Mouse (Mus musculus) adipocyte (in vitro differentiated cells): ENCODE measurements around the gene B3galt1.

Source experiments
- DNase-seq: peaks from one replicate; pipeline ENCODE4 v3.0.0-alpha.2; 2016; ENCODE audit warnings: low spot score

The B3galt1 gene

DNA sequence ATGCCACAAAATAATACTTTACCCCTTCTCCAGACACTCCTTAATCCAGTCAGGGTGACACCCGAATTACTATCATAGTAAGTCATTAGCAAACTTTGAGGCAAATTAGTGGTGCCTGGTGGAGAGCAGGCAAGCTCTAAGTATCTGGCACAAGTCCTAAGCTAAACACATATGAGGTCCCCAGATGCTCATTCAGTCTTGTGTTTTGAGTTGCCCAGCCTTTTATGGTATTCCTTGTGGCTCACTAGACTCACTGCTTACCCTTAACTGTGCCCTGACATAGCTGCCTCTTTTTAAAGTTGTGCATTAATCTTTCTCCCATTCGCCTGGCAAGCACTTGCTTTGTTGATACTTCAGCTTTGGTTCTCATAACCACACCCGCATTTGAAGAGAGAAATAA lies 382.7 kb downstream of the B3galt1 start:
- DNase-seq: no peak

GRCm38 (mm10) chr2:67956182-67956581 lies 390.5 kb downstream of the B3galt1 start:
- no peak for DNase-seq

- DNase-seq: peak; percentile 4
Measured at GRCm38 (mm10) chr2:67957561-67957960, 391.9 kb downstream of the B3galt1 start.

DNA sequence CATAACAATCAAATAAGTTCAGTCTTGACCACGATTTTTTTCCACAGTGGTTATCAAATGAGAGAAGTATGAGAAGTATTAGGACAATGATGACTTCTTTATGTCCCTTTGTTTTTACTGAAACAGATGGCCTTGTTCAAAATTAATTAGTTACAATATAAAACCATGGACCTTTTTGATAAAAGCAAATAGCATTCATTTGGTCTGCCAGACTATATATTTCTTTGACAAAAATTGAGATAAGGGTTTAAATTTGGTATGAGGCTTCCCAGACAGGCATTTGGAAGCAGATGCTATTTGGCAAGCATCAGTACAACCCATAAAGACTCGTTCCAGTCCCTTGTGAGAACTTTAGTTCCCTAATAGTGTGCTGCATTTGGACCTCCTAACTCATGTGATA lies 395.0 kb downstream of the B3galt1 start:
- DNase-seq: no peak

- DNase-seq: no peak
Measured at GRCm38 (mm10) chr2:67968812-67969211, 403.1 kb downstream of the B3galt1 start.

GRCm38 (mm10) chr2:67971091-67971490 lies 405.4 kb downstream of the B3galt1 start:
- DNase-seq: no peak

GRCm38 (mm10) chr2:67971576-67971975 lies 405.9 kb downstream of the B3galt1 start:
- no peak for DNase-seq

GRCm38 (mm10) chr2:67975764-67976163 lies 410.1 kb downstream of the B3galt1 start:
- DNase-seq: no peak

DNA sequence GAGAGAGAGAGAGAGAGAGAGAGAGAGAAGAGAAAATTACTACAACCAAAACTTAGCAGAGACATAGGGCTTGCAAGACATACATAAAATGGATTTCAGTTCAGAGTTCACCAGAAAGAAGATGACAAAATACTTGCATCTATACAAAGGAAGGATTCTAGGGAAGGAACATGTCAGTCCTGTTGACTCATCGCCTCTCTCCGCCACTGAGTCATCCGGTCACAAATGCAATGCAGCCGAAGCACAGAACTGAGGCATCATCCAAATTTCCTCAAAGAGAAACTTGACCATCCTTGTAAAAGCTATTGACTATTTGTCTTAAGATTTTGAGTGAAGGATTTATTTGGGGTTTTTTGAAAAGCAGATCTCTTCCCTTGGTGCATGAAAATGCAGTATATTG lies 410.8 kb downstream of the B3galt1 start:
- DNase-seq: no peak

- DNase-seq: no peak
Measured at GRCm38 (mm10) chr2:67977620-67978262, 412.1 kb downstream of the B3galt1 start.

GRCm38 (mm10) chr2:67983563-67983962 lies 417.9 kb downstream of the B3galt1 start:
- DNase-seq: no peak

DNA sequence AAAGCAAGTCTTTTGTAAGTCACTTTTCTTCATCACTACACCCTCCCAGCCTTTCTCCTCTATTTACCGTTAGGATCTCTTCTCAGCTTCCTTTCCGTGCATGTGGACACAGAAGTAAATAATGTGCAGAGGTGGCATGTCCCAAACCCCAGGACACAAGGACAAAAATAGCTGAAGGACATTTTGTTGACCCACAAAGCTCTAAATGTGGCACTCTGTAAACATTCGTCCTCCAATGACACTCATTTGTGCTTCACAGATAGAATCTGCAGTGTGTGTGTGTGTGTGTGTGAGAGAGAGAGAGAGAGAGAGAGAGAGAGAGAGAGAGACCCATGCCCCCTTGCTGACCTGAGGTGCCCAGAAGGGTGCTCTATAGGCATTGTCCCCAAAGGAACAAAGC lies 419.5 kb downstream of the B3galt1 start:
- no peak for DNase-seq

DNA sequence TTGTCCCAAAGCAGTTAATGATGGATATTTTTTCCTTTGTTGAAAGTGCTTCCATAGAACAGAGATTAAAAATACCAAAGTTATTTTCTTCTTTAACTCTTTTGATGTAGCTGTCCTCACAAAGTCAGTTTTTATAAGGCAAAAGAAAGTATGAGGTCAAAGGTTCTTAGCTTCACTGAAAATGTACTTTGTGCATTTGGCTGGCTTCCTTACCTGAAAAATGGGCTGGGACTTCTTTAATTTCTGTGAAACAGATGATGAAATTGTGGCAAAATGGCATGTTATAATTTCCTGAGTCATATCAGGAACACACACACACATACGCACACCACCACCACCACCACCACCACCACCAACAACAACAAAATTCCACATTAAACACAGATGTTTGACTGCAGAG lies 427.8 kb downstream of the B3galt1 start:
- DNase-seq: no peak

DNA sequence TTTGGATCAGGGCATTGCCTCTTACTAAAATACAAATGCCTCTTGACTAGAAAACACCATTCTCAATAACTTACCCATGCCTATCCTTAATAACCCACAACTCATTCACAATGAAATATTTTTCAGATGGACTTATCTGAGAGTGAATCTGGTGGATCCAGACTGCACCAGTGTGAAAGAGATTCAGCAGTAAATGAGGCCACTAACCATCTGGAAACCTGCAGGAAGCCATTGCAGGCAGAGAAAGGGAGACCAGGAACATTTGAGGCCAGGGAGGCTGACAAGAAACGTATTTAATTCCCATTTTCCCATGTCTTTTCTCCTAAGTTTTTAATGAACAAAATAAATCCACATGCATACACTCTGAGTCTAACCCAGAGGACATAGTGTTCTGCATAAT lies 437.4 kb downstream of the B3galt1 start:
- DNase-seq: no peak

DNA sequence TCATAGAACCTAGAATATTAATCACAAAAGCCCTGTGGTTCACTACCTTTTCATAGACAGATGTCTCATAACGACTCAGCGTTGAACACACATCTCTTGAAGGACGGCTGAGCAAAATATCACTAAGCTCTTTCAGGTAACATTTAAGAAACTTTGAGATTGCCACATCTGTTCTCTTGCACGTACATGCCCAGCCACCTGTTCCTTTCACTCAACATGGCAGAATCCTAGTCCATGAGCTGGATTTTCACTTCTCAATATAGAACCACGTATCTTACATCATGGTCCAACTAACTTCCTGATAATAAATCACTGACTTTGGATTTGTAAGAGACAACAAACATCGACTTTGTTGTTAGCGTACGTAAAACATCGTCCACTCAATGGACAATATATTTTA lies 439.5 kb downstream of the B3galt1 start:
- DNase-seq: no peak

DNA sequence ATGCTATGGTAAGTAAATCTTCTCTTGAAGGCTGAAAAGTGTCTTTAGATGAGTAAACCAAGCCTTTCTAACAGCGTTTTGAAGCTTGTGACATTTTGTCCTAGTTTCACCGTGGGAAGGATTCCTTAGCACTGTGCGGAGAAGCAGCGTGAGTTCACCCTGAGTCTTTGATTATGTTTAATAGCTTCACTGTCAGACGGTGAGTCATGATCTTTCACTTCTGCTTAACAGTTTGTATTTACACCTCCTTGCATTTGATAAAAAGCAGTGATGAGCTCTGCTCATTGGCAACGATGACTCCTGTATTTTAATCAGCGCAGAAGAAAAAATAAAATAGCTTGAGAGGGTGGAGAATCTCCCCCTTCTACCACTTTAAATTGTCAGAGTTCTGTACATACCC lies 440.0 kb downstream of the B3galt1 start:
- DNase-seq: no peak

DNA sequence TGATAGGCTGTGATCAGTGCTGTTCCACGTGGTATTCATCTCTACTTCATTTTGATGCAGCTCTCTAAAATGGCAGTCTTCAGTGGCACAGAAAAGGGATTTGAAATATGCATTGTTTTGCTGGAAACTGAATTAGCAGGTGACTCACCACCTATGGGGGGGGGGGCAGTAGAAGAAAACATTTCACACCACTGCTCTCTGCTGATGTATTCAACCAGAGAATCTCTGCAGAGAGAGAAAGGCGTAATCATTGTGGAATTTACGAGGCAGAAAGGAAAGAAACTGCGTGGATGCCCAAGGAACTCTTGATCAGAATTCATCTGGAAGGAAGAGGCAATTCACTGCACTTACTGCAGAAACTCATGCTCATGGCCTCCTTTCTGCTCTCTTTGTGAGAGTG lies 445.7 kb downstream of the B3galt1 start:
- DNase-seq: no peak

- no peak for DNase-seq
Measured at GRCm38 (mm10) chr2:68020251-68020680, 454.6 kb downstream of the B3galt1 start.

GRCm38 (mm10) chr2:68021541-68022152 lies 456.0 kb downstream of the B3galt1 start:
- no peak for DNase-seq

DNA sequence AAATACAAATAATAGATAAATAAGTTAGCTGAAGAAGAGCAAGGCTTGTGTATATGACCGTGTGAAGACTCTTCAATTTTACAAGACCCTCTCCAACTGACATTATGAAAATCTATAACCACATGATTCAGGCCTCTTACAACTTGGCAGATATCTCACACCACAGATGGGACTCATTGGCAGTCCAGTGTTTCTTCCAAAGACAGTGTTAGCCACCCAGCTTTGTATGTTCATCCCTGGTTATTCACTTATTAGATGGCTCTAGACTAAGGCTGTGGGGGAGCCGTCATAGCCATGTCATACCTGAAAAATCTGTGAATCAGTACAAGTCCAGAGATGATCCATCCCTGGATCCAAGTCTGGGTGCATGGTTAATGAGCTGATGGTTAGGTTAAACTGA lies 463.1 kb downstream of the B3galt1 start:
- DNase-seq: no peak

DNA sequence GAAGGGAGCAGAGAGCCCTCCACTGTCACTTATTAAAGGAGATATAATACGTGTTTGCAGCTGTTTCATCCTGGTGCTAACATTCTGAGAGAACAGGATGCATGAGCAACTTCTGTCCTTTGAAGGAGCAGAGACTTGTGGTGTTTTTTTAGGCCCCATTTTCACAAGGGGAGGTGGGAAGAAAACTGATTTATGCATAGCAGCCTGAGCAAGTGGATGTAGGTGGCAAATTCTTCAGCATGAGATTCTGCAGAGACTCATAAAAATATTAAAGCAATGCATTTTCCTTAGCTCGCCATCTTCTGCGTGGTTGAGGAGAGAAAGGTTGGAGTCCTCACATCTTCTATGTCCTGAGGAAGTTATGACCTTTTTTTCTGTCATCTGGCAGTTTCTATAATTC lies 469.0 kb downstream of the B3galt1 start:
- DNase-seq: no peak

DNA sequence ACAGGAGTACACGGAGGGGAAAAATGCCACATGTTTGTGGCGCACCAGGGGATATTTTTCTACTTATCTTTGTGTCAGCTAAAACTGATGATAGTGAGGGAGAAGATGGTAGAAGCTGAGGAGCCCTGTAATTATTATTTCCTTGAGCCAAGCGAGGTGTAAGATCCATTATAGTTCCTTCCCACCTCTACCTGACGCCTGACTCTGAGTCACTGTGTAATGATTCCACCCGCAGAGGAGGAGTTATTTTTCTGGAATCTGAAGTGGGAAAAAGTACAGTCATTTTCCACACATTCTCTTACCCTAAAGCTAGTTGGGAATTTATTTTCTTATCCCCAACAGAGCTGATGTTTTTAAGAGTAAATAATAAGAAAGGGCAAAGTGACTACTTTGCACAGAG lies 475.1 kb downstream of the B3galt1 start:
- no peak for DNase-seq

DNA sequence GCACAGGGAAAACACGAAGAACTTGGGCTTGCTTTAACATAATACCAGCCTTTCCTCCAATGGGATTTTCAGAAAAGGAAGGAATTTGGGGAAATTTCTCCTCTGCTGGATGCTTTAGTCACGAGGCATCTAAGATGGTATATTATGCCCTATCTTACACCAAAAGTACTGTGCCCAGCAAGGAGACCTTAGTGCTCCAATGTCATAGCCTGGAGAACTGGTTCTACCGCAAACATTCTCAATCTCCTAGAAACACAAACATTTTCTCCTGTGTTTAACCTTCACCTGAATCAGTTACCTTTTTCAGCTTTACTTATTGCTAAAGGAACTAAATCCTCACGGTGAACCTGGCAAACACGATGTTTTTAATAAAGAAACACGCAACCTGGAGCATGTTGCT lies 486.8 kb downstream of the B3galt1 start:
- DNase-seq: no peak

- no peak for DNase-seq
Measured at GRCm38 (mm10) chr2:68053243-68053642, 487.6 kb downstream of the B3galt1 start.
